Mouse (Mus musculus) megakaryocyte, embryonic 14.5 days (primary cell): Measurements from ENCODE around the gene Rxrb. TPM values are rescaled to one million over a fixed set of nuclear protein-coding genes. Genes with fewer than 3 reads are reported as not detected.

ENCODE experiments used
- H3K27me3 ChIP-seq: replicated peaks from 2 replicates; pipeline ENCODE3; 2012; ENCODE audit warnings: inconsistent platforms
- H3K36me3 ChIP-seq: replicated peaks from 2 replicates; pipeline ENCODE3; 2012; ENCODE audit warnings: low read length, inconsistent platforms, mixed read lengths
- H3K4me1 ChIP-seq: 2 replicates; pipeline ENCODE4 v1.6.1; 2012; ENCODE audit warnings: inconsistent platforms
- H3K4me3 ChIP-seq: replicated peaks from 2 replicates; pipeline ENCODE3; 2012; ENCODE audit warnings: moderate library complexity, mild to moderate bottlenecking, inconsistent platforms
- H3K9me3 ChIP-seq: 2 replicates; pipeline ENCODE4 v1.6.1; 2012; ENCODE audit warnings: inconsistent platforms
- FLI1 ChIP-seq: IDR thresholded peaks from 2 replicates; pipeline ENCODE4 v1.6.1; 2012; ENCODE audit warnings: low read length, inconsistent platforms, mixed read lengths
- GATA1 ChIP-seq: IDR thresholded peaks from 3 replicates; pipeline ENCODE4 v1.6.1; 2012; ENCODE audit warnings: mixed read lengths, low read length, inconsistent platforms, borderline replicate concordance
- polyA plus RNA-seq: library from polyadenylated mRNA; stranded (reverse); fragments of >175 nt; gene quantifications from 2 replicates; pipeline ENCODE4 v1.2.3, GENCODE M21; 2012; ENCODE audit warnings: low replicate concordance; ENCODE audit not compliant: insufficient read depth

The Rxrb gene
- polyA plus RNA-seq, 1 experiment: 66.5 TPM

- Histone ChIP-seq H3K36me3 (no peaks in the 10 kb centered on the region), H3K9me3 (peaks cover 8% of the 10 kb centered on the region), H3K27me3 (peaks cover 2% of the 10 kb centered on the region), H3K4me3 (no peak overlapping the region), H3K4me1 (peaks cover 3% of the 10 kb centered on the region; the same call in 1 of the 2 replicates)
- TF ChIP-seq GATA1 (no peak), FLI1 (no peak)
Measured at GRCm38 (mm10) chr17:34003426-34003825, 28.2 kb upstream of the Rxrb start.

- Histone ChIP-seq H3K27me3 (peaks cover 5% of the 10 kb centered on the region), H3K4me1 (peaks cover 7% of the 10 kb centered on the region; the same call in 1 of the 2 replicates), H3K9me3 (peaks cover 8% of the 10 kb centered on the region), H3K36me3 (no peaks in the 10 kb centered on the region), H3K4me3 (no peak overlapping the region)
- TF ChIP-seq GATA1: no peak
- no peak for TF ChIP-seq FLI1
Measured at GRCm38 (mm10) chr17:34006570-34006969, 25.0 kb upstream of the Rxrb start.

GRCm38 (mm10) chr17:34010156-34010555 lies 21.5 kb upstream of the Rxrb start:
- H3K27me3 ChIP-seq: peaks cover 5% of the 10 kb centered on the region
- peaks cover 13% of the 10 kb centered on the region for H3K9me3 ChIP-seq
- TF ChIP-seq FLI1 (no peak), GATA1 (no peak)
- H3K36me3 ChIP-seq: no peaks in the 10 kb centered on the region
- H3K4me1 ChIP-seq: peaks cover 12% of the 10 kb centered on the region
- no peak overlapping the region for H3K4me3 ChIP-seq

DNA sequence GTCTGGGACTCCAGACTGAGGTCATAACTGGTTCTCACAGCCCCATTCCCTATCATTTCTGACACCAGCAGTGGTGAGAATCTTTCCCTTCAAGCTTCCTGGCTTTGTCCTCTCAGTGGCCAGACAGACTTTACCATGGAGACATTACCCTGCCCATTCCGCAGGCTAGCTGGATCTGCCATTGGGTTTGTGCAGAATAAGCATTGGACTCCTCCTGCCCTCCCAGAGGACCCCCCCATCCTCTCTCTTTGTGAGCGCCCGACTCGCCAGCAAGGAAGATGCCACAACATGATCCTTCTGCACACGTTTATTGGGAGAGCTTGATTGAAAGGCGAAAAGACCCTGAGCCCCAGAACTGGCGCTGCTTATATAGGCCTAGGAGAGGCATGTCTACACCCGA lies 18.2 kb upstream of the Rxrb start:
- Histone ChIP-seq H3K36me3 (no peaks in the 10 kb centered on the region), H3K27me3 (peaks cover 3% of the 10 kb centered on the region), H3K9me3 (peaks cover 9% of the 10 kb centered on the region; the same call in 1 of the 2 replicates), H3K4me1 (peaks cover 12% of the 10 kb centered on the region), H3K4me3 (no peak overlapping the region)
- TF ChIP-seq FLI1 (no peak), GATA1 (no peak)

DNA sequence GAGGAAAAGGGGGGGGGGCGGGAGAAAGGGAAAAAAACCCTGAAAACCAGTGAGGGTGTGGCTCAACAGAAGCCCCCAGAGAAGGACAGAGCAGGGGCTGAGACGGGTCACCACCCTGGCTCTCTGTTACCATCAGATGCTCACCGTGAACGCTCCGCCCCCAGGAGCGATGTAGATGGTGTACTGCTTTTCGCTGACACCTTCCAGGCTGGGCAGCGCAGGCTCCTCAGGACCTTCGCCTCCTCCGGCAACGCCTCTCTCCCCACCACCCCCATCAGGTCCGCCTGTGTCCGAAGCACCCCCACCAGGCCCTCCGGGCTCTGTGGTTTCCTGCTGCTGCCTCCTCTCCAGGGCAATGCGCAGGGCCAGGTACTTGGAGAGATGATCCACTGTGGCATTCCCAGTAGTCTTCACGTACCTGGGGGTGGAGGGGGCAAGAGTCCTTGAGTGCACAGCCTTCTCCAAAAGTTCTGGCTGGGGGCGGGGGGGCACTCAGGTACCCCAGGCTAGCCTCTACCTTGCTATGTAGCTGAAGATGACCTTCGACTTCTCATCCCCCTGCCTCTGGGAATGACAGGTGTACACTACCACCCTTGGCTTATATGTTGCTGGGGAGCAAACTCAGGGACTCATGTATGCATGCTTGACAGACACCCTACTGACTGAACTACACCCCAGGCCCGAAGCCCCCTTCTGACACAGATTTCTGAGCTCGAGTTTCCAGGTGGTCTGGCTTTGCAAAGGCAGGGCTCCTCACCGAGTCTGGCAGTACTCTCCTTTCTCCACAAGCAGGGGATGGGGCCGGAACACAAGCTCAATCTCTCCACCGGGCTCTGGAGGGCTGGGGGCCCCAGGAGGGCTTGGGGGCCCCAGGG lies 9.8 kb upstream of the Rxrb start:
- H3K36me3 ChIP-seq: peaks cover 32% of the 10 kb centered on the region
- H3K4me3 ChIP-seq: no peak overlapping the region
- peaks cover 30% of the 10 kb centered on the region for H3K4me1 ChIP-seq
- H3K9me3 ChIP-seq: peaks cover 35% of the 10 kb centered on the region
- TF ChIP-seq FLI1 (no peak), GATA1 (no peak)
- no peaks in the 10 kb centered on the region for H3K27me3 ChIP-seq

- H3K9me3 ChIP-seq: peaks cover 35% of the 10 kb centered on the region
- H3K36me3 ChIP-seq: peaks cover 32% of the 10 kb centered on the region
- H3K4me3 ChIP-seq: no peak overlapping the region
- TF ChIP-seq GATA1 (no peak), FLI1 (no peak)
- H3K4me1 ChIP-seq: peaks cover 36% of the 10 kb centered on the region
- no peaks in the 10 kb centered on the region for H3K27me3 ChIP-seq
Measured at GRCm38 (mm10) chr17:34022414-34022783, 9.2 kb upstream of the Rxrb start.

DNA sequence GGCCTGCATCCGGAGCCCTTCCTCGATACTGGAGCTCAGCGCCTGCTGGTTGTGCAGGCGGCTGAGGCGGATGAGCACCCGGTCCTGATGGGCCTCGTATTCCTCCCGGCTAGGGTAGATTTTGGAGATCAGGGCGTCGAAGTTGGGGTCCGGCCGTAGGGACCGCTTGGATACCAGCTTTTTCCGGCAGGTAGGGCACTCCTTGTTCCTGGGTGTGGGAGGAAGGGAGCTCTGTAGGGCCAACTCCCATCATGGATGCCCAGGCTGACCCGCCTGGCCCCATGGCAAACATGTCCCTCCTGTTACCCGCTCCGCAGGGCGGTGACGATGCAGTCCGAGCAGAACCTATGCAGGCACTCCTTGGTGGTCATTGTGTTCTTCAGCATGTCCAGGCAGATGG lies 8.6 kb upstream of the Rxrb start:
- TF ChIP-seq FLI1: no peak
- no peak for TF ChIP-seq GATA1

GRCm38 (mm10) chr17:34023678-34024077 lies 7.9 kb upstream of the Rxrb start:
- Histone ChIP-seq H3K27me3 (no peaks in the 10 kb centered on the region), H3K9me3 (peaks cover 35% of the 10 kb centered on the region), H3K4me1 (peaks cover 49% of the 10 kb centered on the region), H3K4me3 (peak overlapping the region; percentile 96), H3K36me3 (peaks cover 41% of the 10 kb centered on the region)
- TF ChIP-seq GATA1: no peak
- TF ChIP-seq FLI1: no peak

More for the DNA sequence above, 8.6 kb upstream of the Rxrb start:
- H3K4me3 ChIP-seq: peak overlapping the region; percentile 40
- peaks cover 42% of the 10 kb centered on the region for H3K4me1 ChIP-seq
- H3K36me3 ChIP-seq: peaks cover 34% of the 10 kb centered on the region
- peaks cover 35% of the 10 kb centered on the region for H3K9me3 ChIP-seq
- no peaks in the 10 kb centered on the region for H3K27me3 ChIP-seq

DNA sequence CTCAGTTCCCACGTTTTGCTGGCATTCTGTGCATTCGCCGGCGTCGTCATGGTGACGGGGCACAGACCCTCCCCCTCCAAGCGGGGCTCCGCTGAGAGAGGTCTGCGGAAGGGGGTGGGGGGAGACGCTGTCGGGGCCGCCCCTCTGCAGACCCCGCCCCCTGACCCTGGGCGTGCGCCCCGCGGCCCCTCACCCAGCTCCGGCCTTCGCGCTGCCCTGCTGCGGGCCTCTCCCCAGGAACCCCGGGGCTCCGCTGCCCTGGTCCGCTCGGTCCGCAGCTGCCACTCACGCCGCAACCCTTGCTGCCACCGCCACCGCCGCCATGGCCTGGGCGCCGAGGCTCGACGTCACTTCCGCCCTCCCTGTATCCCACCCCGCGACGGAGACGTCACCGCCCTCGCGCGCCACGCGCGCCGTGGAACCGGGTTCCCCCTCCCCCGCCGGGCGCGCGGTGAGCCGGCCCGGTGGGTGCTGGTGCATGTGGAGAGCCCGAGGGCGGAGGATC lies 7.2 kb upstream of the Rxrb start, which contains the start of gene Ring1:
Ring1 (minus strand) TSS at position 364 of the 505 bp plus-strand sequence.
- peaks cover 56% of the 10 kb centered on the region for H3K4me1 ChIP-seq
- no peaks in the 10 kb centered on the region for H3K27me3 ChIP-seq
- H3K36me3 ChIP-seq: peaks cover 48% of the 10 kb centered on the region
- peak within 1 kb of the TSS; percentile 96 for H3K4me3 ChIP-seq
- TF ChIP-seq GATA1: no peak
- no peak for TF ChIP-seq FLI1
- peaks cover 32% of the 10 kb centered on the region for H3K9me3 ChIP-seq

DNA sequence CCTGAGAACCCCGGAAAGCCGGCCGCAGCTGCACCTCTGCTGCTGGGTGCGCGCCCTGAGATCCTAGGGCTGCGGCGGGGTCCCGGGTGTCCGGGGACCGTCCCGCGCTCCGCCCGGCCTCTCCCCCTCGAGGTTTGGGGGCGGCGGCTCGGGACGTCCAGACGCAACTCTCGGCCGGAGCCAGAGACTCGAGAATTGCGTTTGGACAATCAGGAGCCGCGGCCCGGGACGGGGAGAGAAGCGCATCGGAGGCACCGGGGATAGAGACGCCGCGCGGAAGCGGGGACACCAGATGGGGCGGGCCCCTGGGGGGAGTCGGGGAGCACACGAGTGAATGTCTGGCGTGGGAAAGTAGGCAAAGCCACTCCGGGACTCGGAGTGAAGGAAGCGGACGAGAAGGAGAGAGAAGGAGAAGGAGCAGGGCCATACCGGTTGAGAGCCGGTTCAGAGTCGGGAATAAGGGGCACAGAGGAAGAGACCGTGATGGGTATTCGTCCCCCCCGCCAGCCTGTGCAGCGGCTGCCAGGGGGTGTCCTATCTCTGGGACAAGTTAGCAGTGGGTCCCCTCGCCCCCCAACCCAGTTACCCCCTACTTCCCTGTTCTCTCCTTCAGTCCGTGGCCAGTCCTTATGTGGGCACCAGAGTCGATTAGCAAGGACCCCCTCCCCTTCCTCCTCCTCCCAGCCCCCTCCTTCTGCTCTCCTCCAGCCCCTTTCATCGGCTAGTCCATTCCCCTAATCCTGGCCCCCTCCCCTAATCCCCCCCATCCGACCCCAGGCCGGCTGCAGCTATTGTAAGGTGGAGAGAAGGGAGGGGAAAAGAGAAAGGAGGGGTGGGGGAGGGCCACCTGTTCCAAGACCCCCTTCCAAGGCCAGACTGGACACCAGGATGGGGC lies 6.5 kb upstream of the Rxrb start:
- H3K36me3 ChIP-seq: peaks cover 55% of the 10 kb centered on the region
- TF ChIP-seq FLI1: no peak
- no peak for TF ChIP-seq GATA1
- peak overlapping the region; percentile 96 for H3K4me3 ChIP-seq
- H3K27me3 ChIP-seq: no peaks in the 10 kb centered on the region
- H3K9me3 ChIP-seq: peaks cover 24% of the 10 kb centered on the region
- H3K4me1 ChIP-seq: peaks cover 63% of the 10 kb centered on the region
